Mouse (Mus musculus): ENCODE measurements around the gene Orc5. TPM values are rescaled to one million over a fixed set of nuclear protein-coding genes. Genes with fewer than 3 reads are reported as not detected.

Orc5 gene
- 38.6 TPM for polyA plus RNA-seq (2015; fragmentation: Illumina TruSeq; extraction: RNeasy Lipid Tissue Mini Kit (QIAGEN cat#74804); ENCODE audit: insufficient read depth, low replicate concordance)

DNA sequence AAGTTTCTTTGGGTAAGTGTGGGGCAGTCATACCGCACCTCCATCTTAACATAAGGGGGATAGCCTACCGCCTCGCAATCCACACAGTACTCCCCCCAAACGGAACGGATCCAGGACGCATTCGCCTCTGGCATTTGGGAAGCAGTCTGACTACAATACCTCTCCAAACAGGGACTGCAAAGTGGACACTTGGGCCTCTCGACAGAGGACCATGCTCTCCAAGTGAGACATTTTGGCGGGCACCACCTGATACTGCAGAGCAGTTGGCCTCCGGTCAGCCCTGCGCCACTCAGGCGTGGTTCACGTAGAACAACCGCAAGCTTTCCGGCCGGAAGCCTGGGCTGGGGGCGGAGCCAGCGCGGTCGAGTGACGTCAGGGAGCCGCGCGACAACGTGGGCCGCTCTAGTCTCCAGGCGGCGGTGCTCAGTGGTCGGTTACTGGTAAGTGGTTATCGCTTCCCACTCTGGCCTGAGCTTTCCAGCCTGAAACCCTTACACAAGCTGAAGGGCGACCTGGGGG, at the start of gene Orc5:
Gene Orc5, minus strand, starts transcription at position 397 of the 519 bp plus-strand sequence.

Other genes with a start within 250 kb of the Orc5 start
- gene Reln, start 205.7 kb downstream of the Orc5 start, polyA plus RNA-seq (2015; fragmentation: Illumina TruSeq; extraction: RNeasy Lipid Tissue Mini Kit (QIAGEN cat#74804); ENCODE audit: insufficient read depth, low replicate concordance), result 4.8 TPM
- not detected for gene Lhfpl3, start 195.6 kb upstream of the Orc5 start, polyA plus RNA-seq (2015; fragmentation: Illumina TruSeq; extraction: RNeasy Lipid Tissue Mini Kit (QIAGEN cat#74804); ENCODE audit: insufficient read depth, low replicate concordance)

Data from spleen, adult 10 weeks (tissue).